Mouse (Mus musculus): ENCODE results near the gene Gm17651.

Gene Gm17651

GRCm38 (mm10) chr3:97674644-97675110, at the start of gene Gm17651:
TSS of gene Gm17651 (minus strand) at chr3:97674694.
- no peak for DNase-seq (ENCODE audit: low spot score)

DNA sequence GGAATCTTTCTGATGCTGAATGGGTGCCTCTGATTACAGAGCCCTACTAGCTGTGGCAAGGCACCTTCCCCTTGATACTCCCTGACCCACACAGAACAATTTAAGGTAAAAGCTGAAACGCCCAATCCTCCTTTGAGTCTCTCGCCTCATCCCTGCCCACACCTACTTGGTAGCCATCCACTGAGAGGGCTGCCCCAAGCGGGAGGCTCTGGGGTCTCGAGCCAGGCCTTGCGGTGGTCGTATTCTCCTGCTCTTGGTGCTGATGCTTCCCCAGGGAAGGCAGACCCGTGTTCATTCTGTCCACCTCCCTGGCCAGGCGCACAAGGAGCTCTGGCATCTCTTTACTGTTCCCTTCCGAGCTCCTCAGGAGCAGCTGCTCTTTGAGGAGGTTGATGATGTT, 44.6 kb upstream of the Gm17651 start:
- no peak for DNase-seq (ENCODE audit: low spot score)

GRCm38 (mm10) chr3:97715922-97716321, 41.4 kb upstream of the Gm17651 start:
- no peak for DNase-seq (ENCODE audit: low spot score)

DNA sequence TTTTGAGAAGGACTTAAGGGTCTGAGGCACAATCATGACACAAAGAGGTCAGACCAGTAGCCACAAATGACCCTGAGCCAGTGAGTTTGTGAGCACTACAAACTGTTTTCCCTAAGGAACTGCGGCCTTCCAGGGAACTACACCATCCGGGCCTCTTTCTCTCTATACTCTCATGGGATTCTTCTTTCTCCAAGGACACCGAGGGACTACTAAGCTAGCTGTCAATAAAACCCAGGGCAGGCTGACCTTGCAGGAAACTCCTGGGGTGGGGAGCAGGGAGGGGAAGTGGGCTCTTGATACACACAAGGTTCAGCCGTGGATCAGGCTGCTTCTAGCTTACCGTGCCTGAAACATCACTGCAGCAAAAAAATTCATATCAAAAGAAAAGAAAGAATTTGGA, 36.4 kb upstream of the Gm17651 start:
- DNase-seq (ENCODE audit: low spot score): no peak

DNA sequence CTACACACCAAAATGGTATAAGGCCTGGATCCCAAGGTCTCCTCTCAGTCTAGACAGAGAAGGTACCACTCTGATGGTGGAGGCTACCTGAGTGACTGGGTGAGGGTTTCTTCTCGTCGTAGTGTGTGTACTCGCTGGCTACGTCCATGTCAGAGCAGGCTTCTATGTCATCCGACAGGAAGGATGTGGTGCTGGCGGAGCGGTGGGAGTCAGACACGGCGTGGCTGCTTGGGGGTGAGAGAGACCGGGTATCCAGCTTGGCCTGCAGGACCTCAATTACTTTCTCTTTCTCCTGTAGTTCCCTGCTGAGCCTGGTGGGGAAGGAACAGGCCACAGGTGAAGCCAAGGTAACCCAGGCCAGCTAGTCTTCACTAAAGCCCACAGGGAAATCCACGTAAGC, 35.6 kb upstream of the Gm17651 start:
- DNase-seq (ENCODE audit: low spot score): no peak

DNA sequence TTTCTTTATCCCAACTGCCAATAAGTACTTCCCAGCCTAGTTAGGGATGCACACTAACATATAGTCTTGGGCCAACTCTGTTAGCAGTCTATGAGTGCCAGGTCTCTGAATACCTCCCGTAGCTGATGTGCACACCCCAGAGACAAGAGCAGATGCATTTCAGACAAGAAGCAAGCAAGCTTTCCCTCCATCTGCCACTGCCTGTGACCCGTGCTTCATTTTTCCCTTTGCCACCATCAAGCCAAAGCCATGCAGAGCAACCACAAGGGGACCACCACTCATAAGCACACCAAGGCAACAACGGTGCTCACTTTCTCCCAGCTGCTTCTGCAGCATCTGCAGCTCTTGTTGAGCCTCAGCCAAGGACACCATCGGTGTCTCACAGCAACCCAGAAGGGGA, 32.1 kb upstream of the Gm17651 start:
- no peak for DNase-seq (ENCODE audit: low spot score)

GRCm38 (mm10) chr3:97705508-97705907, 31.0 kb upstream of the Gm17651 start:
- no peak for DNase-seq (ENCODE audit: low spot score)

GRCm38 (mm10) chr3:97702448-97703080, 28.1 kb upstream of the Gm17651 start:
- DNase-seq (ENCODE audit: low spot score): no peak

GRCm38 (mm10) chr3:97701198-97701597, 26.7 kb upstream of the Gm17651 start:
- no peak for DNase-seq (ENCODE audit: low spot score)

GRCm38 (mm10) chr3:97699061-97699460, 24.6 kb upstream of the Gm17651 start:
- DNase-seq (ENCODE audit: low spot score): no peak

GRCm38 (mm10) chr3:97697291-97697690, 22.8 kb upstream of the Gm17651 start:
- DNase-seq (ENCODE audit: low spot score): no peak

- DNase-seq (ENCODE audit: low spot score): no peak
Measured at GRCm38 (mm10) chr3:97696866-97697265, 22.4 kb upstream of the Gm17651 start.

DNA sequence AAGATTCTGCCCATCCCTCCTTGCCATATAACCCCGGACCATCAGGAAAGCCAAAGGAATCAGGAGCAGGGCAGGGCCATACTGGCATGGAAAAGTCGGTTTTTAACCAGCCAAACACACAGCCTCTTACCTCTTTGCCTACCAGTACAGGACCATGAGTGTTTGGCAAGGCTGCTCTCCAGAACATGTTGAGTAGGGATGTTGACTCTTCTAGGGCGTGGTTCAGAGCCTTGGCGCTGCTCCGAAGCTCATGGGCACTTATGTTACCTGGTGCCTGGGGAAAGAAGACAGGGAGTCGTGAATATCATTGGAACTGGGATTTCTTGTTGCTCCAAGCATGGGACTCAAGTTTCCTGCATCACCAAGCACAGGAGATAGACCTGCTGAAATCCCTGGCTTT, 19.3 kb upstream of the Gm17651 start:
- no peak for DNase-seq (ENCODE audit: low spot score)

- DNase-seq (ENCODE audit: low spot score): no peak
Measured at GRCm38 (mm10) chr3:97691443-97692017, 17.0 kb upstream of the Gm17651 start.

DNA sequence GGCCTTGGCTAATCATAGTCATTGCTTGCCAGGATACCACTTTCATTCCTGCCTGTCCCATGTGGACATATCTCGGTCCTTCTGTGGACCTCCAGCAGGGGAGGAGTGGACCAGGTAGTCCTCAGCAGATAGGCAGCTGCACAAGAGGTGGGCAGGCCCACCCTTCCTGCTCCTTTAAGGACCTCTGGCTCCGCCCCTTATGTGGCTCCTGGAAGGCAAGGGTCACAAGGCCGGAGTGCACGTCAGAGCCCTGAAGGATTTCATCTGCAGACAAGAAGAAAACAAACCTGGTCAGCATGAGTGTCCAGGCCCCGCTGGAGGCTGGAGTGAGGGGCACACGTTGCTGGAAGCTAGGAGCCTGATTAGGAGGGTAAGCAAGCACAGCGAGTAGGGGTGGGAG, 16.1 kb upstream of the Gm17651 start:
- peak; percentile 29 for DNase-seq (ENCODE audit: low spot score)

DNA sequence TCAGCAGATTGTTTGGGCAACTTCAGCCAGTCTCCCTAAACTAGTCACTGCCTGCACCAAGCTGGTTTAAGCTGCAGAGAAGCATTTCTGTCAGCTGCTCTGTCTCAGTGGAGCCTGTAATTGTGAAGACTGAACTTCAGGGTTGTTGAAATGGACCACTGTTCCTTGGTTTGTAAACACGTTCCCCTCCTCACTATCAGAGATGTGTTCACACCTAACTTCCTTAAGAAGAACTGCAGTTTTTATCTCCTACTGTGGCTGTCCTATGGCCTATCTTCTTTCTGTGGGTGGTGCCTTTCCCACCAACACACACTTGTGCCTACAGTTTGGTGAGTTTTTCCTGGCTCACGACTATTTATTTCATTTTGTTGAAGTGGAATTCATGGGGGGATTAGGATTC, 14.8 kb upstream of the Gm17651 start:
- no peak for DNase-seq (ENCODE audit: low spot score)

DNA sequence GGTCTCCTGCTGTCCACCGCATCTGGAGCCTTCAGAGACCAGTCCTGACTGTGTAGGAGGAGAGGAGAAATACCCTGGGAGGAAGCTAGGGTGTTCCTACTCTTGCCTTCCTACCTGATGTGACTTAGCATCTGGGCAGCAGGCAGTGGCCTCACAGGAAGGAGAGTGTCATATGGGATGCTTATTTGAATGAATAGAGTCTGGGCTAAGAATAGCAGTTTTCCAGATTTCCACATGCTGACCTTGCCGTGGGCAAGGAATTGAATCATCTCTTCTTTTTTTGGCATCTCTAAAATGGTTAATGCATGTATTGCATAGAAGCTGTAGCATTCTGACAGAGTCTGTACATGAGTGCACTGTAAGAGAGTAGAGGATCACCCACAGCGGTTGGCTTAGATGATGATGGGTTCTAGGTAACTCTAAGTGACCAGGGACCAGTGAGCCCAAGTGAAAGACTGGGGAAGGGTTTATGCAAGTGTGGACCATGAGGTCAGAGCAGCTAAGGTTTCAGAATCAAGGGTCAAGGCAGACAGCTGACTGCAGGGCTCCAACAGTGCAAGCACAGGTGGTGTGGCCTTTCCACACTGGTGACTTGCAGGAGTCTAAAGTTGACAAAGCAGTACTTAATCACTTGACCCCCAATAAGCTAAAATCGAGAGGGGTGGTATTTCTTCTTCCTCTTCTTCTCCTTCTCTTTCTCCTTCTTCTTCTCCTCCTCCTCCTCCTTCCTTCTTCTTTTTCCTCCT, 12.1 kb upstream of the Gm17651 start:
- no peak for DNase-seq (ENCODE audit: low spot score)

GRCm38 (mm10) chr3:97683560-97684195, 9.2 kb upstream of the Gm17651 start:
- peak; percentile 67 for DNase-seq (ENCODE audit: low spot score)

DNA sequence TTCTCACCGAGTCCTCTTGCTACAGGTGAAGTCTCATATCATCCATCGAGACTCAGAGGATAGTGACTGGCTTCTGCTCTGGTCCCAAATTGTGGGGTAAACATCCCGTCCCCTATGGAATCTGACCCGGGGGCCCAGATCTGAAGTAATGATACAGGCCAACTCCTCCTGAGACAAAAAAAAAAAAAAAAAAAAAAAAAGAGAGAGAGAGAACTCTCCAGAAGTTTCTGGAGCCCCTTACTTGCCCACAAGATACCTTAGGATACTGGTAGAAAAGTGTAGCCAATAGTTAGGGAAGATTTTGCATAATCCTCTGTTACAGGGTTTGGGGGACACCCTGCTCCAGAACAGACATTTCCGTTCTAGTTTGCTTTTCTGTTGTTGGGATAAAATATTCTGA, 8.1 kb upstream of the Gm17651 start:
- no peak for DNase-seq (ENCODE audit: low spot score)

GRCm38 (mm10) chr3:97682159-97682502, 7.6 kb upstream of the Gm17651 start:
- no peak for DNase-seq (ENCODE audit: low spot score)

- DNase-seq (ENCODE audit: low spot score): peak; percentile 88
Measured at GRCm38 (mm10) chr3:97681321-97682158, 7.0 kb upstream of the Gm17651 start.
